Mouse (Mus musculus) cortical plate, adult 2 months (tissue): ENCODE results near the gene Bmt2. TPM values are rescaled to one million over a fixed set of nuclear protein-coding genes. Genes with fewer than 3 reads are reported as not detected.

Experiments used
- H3K27ac ChIP-seq: fragments of 200-500 bp; 2 replicates; pipeline ENCODE4 v1.5.1; 2012; ENCODE audit warnings: low read length, control low read depth, inconsistent platforms; ENCODE audit not compliant: insufficient read depth
- H3K4me1 ChIP-seq: fragments of 200-500 bp; 2 replicates; pipeline ENCODE4 v1.6.1; 2011; ENCODE audit warnings: low read length; ENCODE audit not compliant: control insufficient read depth, insufficient read depth
- H3K4me3 ChIP-seq: fragments of 200-500 bp; 2 replicates; pipeline ENCODE4 v1.5.1; 2011; ENCODE audit warnings: mild to moderate bottlenecking, low read length, control low read depth; ENCODE audit not compliant: insufficient read depth
- CTCF ChIP-seq: fragments of 200-500 bp; IDR thresholded peaks from 2 replicates; pipeline ENCODE4 v1.5.1; 2011; ENCODE audit warnings: mild to moderate bottlenecking, control low read depth, low read length; ENCODE audit not compliant: insufficient read depth; ENCODE audit errors: extremely low read depth
- POLR2A ChIP-seq: fragments of 200-500 bp; IDR thresholded peaks from 2 replicates; pipeline ENCODE4 v1.6.1; 2011; ENCODE audit warnings: mild to moderate bottlenecking, low read length, control low read depth; ENCODE audit not compliant: insufficient read depth; ENCODE audit errors: extremely low read depth
- polyA plus RNA-seq: library from polyadenylated mRNA; depleted of rRNA; stranded (reverse); fragments of >200 nt; gene quantifications from 2 replicates; pipeline ENCODE4 v1.2.3, GENCODE M21; 2012; rRNA removed

Bmt2 gene
- polyA plus RNA-seq, 1 experiment, result 15.8 TPM

DNA sequence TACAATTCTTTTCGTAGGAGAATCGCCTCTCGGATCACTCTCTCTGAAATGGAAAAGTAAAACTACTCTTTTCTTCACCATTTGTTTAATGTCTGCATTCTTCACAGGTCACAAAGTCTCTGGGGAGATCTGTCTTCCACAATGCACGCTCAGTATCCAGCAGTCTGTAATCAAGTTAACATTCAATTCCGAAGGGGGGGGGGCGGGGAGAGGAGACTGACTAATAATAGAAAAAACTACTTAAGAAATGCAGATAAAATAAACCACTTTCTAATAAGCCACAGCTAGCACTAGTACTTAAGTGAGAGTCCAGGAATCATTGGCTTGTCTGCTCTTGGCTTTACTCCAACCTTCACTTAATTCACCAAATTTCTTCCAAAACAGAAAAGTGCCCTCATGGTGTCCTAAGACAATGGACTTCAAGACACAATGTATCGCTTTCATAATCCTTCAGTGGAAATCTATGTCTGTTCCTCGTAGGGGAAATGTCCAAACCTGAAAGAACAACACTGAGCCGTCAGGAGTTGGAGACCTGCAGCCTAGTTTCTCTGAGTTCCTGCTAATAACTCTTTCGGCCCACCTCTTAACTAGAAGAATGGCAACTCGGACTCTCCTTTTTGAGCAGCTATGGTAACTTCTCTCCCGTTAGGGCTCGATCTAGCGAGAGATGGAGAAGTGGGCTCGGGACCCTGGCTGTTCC is 70.7 kb downstream of the Bmt2 start:
- H3K4me1 ChIP-seq, result peaks cover 2% of the 10 kb centered on the region; the same call in 1 of the 2 replicates
- peak overlapping the region; percentile 81 for H3K27ac ChIP-seq
- TF ChIP-seq POLR2A (no peak), CTCF (no peak)
- H3K4me3 ChIP-seq, result peak overlapping the region; percentile 76

DNA sequence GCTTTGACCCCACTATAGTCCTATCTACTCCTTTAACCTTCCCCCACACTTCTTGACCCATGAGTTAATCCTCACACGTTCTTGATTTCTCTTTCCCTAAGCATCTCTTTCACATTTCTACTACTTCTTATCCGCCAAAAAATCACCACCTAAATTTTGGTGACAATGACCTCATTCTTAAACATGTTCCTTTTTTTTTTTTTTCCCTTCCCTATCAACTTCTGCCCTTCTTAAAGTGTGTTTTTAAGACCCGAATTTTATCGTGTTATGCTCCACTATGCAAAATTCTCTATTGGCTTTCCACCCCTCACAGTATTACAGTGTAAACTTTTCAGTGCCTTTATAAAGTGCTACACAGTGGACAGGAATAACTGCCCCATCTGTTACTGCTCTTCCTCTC is 71.4 kb downstream of the Bmt2 start:
- no peak overlapping the region for H3K27ac ChIP-seq
- no peak overlapping the region for H3K4me3 ChIP-seq
- peaks cover 4% of the 10 kb centered on the region; the same call in 1 of the 2 replicates for H3K4me1 ChIP-seq
- TF ChIP-seq CTCF, result no peak

DNA sequence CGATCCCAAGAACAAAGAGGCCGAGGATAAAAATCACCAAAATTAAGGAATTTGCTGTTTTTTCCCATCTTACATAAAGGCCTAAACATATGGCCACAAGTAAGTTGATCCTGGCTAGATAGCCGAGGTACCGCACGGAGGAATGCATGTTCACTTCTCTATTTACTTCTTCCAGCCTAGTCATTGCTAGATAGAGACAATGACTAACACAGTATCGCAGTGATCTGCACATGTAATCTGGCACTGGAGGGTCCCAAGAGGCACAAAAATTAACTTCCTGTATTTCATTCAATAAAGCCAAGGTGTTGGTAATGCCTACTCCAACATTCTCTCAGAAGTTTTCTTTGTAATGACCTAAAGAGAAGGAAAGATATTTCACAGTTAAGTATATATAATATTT is 74.6 kb downstream of the Bmt2 start:
- H3K4me1 ChIP-seq, result peaks cover 5% of the 10 kb centered on the region; the same call in 1 of the 2 replicates
- H3K27ac ChIP-seq, result no peak overlapping the region
- H3K4me3 ChIP-seq, result no peak overlapping the region
- TF ChIP-seq POLR2A (no peak), CTCF (no peak)

DNA sequence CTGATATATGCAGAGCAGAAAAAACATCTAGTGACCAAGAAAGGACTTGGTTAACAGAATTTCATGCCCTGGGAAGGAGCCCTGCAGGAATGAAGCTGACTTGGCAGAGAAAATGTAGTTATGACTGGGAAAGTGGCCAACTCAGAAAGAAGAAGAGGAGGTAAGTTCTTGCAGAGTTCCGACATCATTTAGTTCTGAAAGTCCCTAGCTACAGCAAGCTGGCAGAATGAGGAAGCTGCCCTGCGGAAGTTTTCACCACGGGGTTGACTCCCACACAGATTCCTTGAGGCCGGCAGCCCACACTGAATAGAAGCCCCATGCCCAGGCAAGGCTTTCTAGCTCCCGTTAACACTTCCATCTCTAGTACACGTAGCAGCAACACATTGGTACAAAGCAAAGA is 76.2 kb downstream of the Bmt2 start:
- no peak overlapping the region for H3K27ac ChIP-seq
- no peak overlapping the region for H3K4me3 ChIP-seq
- peaks cover 3% of the 10 kb centered on the region; the same call in 1 of the 2 replicates for H3K4me1 ChIP-seq
- TF ChIP-seq CTCF (no peak), POLR2A (no peak)

DNA sequence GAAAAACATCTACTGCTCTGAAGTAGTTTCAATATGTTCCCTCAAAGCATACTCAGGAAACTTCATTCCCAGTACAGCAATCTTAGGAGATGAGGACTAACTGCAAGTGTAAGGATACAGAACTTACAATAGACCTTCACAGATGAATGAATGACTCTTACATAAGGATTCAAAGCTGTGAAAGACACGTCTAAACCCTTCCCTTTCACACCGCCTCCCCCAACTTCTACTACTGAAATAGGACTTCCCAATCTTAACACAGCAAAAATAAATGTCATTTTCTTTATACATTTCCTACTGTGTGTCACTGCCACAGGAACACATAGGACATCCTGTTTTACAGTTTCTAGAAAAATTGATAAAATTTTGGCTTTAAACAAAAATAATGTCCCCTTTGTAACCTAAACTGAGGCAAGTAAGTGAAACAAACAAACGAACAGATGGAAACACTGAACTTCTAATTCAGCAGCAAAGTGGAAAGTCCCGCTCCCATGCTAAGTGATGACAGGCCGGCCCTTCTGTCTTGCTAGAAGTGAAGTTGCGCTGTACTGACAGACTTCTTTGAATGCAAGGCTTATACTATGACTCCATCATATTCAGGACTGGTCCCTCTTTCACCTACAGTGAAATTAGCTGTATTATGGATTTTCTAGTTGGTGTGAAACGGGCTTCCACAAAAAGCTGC is 79.4 kb downstream of the Bmt2 start:
- peaks cover 3% of the 10 kb centered on the region; the same call in 1 of the 2 replicates for H3K4me1 ChIP-seq
- no peak overlapping the region for H3K27ac ChIP-seq
- no peak overlapping the region for H3K4me3 ChIP-seq
- TF ChIP-seq POLR2A, result no peak
- no peak for TF ChIP-seq CTCF

DNA sequence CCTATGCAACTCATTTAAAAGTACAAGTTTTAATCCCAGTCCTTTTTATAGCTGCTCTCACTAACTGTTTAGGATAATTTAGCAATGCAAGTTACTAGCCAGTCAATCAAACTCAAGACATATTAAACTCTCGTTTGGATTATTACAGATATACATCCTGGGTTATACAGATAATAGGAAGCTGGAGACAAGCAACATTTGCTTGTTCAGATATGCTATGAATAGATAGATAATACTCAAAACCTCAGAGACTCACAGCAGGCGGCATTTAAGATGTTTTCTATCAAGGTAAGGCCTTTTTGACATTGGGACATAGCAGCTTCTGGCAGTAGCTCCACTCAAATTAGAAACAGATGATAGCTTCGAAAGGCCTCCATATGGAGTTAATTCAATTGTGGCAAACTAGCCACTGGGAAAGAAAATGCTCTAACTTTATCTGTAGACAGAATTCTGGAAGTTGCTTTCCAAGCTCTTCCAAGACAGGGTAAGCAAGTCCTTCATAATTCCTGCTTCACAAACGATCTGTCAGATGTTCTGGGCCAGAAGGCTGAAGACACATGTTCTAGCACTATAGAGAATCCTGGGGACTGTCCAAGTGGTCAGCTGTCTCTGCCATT is 84.9 kb downstream of the Bmt2 start:
- TF ChIP-seq CTCF, result no peak
- no peak for TF ChIP-seq POLR2A
- no peak overlapping the region for H3K27ac ChIP-seq
- H3K4me1 ChIP-seq, result no peaks in the 10 kb centered on the region; the same call in 1 of the 2 replicates
- no peak overlapping the region for H3K4me3 ChIP-seq

DNA sequence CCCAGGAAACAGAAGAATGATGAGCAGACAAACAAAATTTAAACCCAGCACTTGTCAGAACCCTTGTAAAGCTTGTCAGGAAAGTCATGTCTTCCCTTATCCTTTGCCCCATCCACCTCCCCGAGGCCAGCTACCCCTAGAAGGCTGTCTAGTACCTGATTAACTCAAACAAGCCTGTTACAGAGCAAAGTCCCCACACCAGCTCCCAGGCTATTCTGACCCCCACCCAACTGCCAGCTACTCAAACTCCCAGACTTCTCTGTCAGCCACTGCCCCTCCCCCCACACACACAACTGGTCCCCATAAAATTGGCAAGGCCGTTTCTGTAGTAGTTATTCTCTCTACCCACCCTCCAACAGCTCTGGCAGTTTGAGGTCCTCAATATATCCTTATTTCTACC is 91.2 kb downstream of the Bmt2 start:
- Histone ChIP-seq H3K4me1 (no peaks in the 10 kb centered on the region), H3K27ac (no peak overlapping the region), H3K4me3 (no peak overlapping the region)
- TF ChIP-seq CTCF (no peak), POLR2A (no peak)

DNA sequence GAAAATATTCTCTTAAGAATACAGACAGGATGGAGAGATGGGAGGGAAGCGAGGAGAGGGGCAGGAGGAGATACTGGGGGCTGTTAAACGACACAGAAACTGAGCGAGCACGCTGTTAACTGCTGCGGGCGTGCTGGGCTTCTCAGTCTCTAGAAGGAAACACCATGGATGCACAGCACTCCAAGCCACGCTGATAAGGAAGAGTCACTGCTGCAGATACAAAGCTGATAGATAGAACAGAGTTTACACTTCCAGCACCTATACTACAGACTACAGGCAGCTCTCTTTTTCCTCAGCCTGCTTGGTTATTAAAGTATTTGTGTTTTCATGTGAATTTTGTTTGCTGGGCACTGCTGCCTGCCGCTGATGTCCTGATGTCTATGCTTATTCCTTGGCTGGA is 91.6 kb downstream of the Bmt2 start:
- H3K4me3 ChIP-seq, result no peak overlapping the region
- H3K4me1 ChIP-seq, result no peaks in the 10 kb centered on the region
- no peak overlapping the region for H3K27ac ChIP-seq

DNA sequence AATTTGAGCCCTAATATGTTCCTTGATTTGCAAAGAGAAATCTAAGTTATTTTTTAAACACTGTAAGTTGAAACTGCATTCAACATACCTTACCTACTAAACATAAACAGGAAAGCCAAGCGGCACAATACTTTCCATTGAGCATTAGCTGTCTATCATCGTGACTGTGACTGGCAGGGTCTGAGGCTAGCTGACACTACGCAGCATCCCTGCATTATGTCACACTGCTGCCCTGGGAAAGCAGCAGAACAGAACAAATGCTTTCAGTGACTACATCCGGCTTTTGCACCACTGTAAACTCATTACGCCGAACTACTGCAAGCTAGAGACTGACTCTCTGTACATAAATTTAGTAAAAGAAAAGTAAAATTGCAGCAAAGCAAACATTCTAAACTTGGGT is 93.0 kb downstream of the Bmt2 start:
- Histone ChIP-seq H3K4me1 (no peaks in the 10 kb centered on the region), H3K27ac (no peak overlapping the region), H3K4me3 (no peak overlapping the region)
- TF ChIP-seq POLR2A, result no peak
- TF ChIP-seq CTCF, result no peak

More for the DNA sequence above, 91.6 kb downstream of the Bmt2 start:
- TF ChIP-seq POLR2A (no peak), CTCF (no peak)

DNA sequence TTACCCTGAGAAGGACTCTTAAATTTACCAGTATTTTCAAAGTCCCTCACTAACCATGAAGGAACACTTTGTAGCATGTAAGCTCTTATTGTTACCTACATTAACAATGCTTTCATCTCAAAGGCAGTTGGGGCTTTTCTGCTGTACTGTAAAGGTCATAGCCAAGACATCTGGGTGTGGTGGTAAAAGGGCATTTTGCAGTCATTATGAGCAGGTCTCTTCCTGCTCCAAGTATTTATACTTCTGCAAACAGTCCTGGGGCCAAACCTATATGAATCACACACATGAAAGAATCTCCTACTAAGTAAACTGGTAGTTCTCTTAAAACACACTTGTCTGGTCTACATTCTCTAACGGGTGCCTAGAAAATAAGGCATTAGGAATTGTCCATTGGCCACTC is 95.7 kb downstream of the Bmt2 start:
- Histone ChIP-seq H3K27ac (no peak overlapping the region), H3K4me1 (no peaks in the 10 kb centered on the region), H3K4me3 (no peak overlapping the region)
- no peak for TF ChIP-seq POLR2A
- TF ChIP-seq CTCF, result no peak

Other genes with a start within 250 kb of the Bmt2 start
- gene Tmem168, start 69.9 kb downstream of the Bmt2 start, polyA plus RNA-seq, result 8.6 and 8.9 TPM in 2 replicates
- gene Gpr85, start 162.0 kb upstream of the Bmt2 start, polyA plus RNA-seq, result 24.5 and 26.3 TPM in 2 replicates
- 68.3 and 70.8 TPM in 2 replicates for gene 2610001J05Rik, start 193.6 kb upstream of the Bmt2 start, polyA plus RNA-seq